Mouse (Mus musculus) forebrain, embryonic 11.5 days (tissue): Measurements from ENCODE around the gene Oas1a. TPM values are rescaled to one million over a fixed set of nuclear protein-coding genes. Genes with fewer than 3 reads are reported as not detected.

Experiments used
- ATAC-seq: fragments of 200-750 bp; cut with Nextera tagmentation; replicated peaks from 2 replicates; pipeline ENCODE4 v1.8.0; 2017; ENCODE audit warnings: moderate TSS enrichment; ENCODE audit not compliant: low FRiP score
- DNase-seq: peaks from one replicate; pipeline ENCODE4 v3.0.0-alpha.2; 2017; ENCODE audit warnings: low spot score
- H3K27ac ChIP-seq: fragments of 300-500 bp; sonication (generic); 2 replicates; pipeline ENCODE4 v1.5.1; 2014; ENCODE audit warnings: low read depth, low read length
- H3K27me3 ChIP-seq: fragments of 300-500 bp; sonication (generic); 2 replicates; pipeline ENCODE4 v1.6.1; 2014; ENCODE audit warnings: mild to moderate bottlenecking, low read length, mixed read lengths; ENCODE audit not compliant: control insufficient read depth, insufficient read depth
- H3K36me3 ChIP-seq: fragments of 300-500 bp; sonication (generic); 2 replicates; pipeline ENCODE4 v1.6.1; 2014; ENCODE audit warnings: mild to moderate bottlenecking, low read length, moderate library complexity, mixed read lengths; ENCODE audit not compliant: control insufficient read depth, insufficient read depth
- H3K4me1 ChIP-seq: fragments of 300-500 bp; sonication (generic); replicated peaks from 2 replicates; pipeline ENCODE4 v1.6.1; 2014; ENCODE audit warnings: low read length, mixed read lengths; ENCODE audit not compliant: control insufficient read depth, insufficient read depth
- H3K4me2 ChIP-seq: fragments of 300-500 bp; sonication (generic); 2 replicates; pipeline ENCODE4 v1.6.1; 2014; ENCODE audit warnings: low read depth, mild to moderate bottlenecking, low read length, moderate library complexity, mixed read lengths; ENCODE audit not compliant: severe bottlenecking
- H3K4me3 ChIP-seq: fragments of 300-500 bp; sonication (generic); 2 replicates; pipeline ENCODE4 v1.5.1; 2014; ENCODE audit warnings: low read depth, low read length
- H3K9ac ChIP-seq: fragments of 300-500 bp; sonication (generic); 2 replicates; pipeline ENCODE4 v1.6.1; 2014; ENCODE audit warnings: low read length
- H3K9me3 ChIP-seq: fragments of 300-500 bp; sonication (generic); 2 replicates; pipeline ENCODE4 v1.6.1; 2016; ENCODE audit warnings: low read length, mixed read lengths; ENCODE audit not compliant: control insufficient read depth
- WGBS: fragments of 180-500 bp; shearing (Covaris S2); extraction: QIAGEN DNeasy Blood & Tissue Kit; methylation state at CpG from one replicate; pipeline ENCODE4 v1.1.7; 2014; 5-methylcytosine and 5-hydroxymethylcytosine counted together
- polyA plus RNA-seq: library from polyadenylated mRNA; unstranded; fragments of >200 nt; fragmentation: Nextera tagmentation; extraction: Ambion mirVana; gene quantifications from 2 replicates; pipeline ENCODE4 v1.2.1, GENCODE M21; 2014

Oas1a gene
- polyA plus RNA-seq, 1 experiment from 2014 or later: 0.35 TPM

GRCm38 (mm10) chr5:120870782-120871181 lies 36.5 kb downstream of the Oas1a start:
- H3K9ac ChIP-seq: no peak overlapping the region
- WGBS: 78% methylated on average over 7 of the region's 7 CpGs
- ATAC-seq: no peak
- H3K9me3 ChIP-seq: no peaks in the 10 kb centered on the region
- no peaks in the 10 kb centered on the region for H3K36me3 ChIP-seq
- H3K4me2 ChIP-seq: no peak overlapping the region
- H3K4me1 ChIP-seq: no peaks in the 10 kb centered on the region
- no peak for DNase-seq
- no peak overlapping the region for H3K4me3 ChIP-seq
- no peak overlapping the region for H3K27ac ChIP-seq
- H3K27me3 ChIP-seq: no peaks in the 10 kb centered on the region

- WGBS: 68% methylated on average over 3 of the region's 3 CpGs
- ATAC-seq (no peak), DNase-seq (peak; percentile 7)
- no peak overlapping the region for H3K4me3 ChIP-seq
- H3K36me3 ChIP-seq: no peaks in the 10 kb centered on the region
- no peak overlapping the region for H3K27ac ChIP-seq
- no peaks in the 10 kb centered on the region for H3K4me1 ChIP-seq
- no peak overlapping the region for H3K9ac ChIP-seq
- H3K27me3 ChIP-seq: no peaks in the 10 kb centered on the region
- H3K9me3 ChIP-seq: no peaks in the 10 kb centered on the region
- no peak overlapping the region for H3K4me2 ChIP-seq
Measured at GRCm38 (mm10) chr5:120870081-120870480, 37.2 kb downstream of the Oas1a start.

- no peak overlapping the region for H3K4me2 ChIP-seq
- H3K4me3 ChIP-seq: no peak overlapping the region
- H3K27me3 ChIP-seq: no peaks in the 10 kb centered on the region
- H3K36me3 ChIP-seq: no peaks in the 10 kb centered on the region
- DNase-seq (peak; percentile 37), ATAC-seq (no peak)
- H3K27ac ChIP-seq: no peak overlapping the region
- no peak overlapping the region for H3K9ac ChIP-seq
- WGBS: 74% methylated on average over 7 of the region's 7 CpGs
- no peaks in the 10 kb centered on the region for H3K9me3 ChIP-seq
- H3K4me1 ChIP-seq: no peaks in the 10 kb centered on the region
Measured at GRCm38 (mm10) chr5:120869436-120870015, 37.8 kb downstream of the Oas1a start.

- no peak overlapping the region for H3K9ac ChIP-seq
- H3K4me3 ChIP-seq: no peak overlapping the region
- ATAC-seq (no peak), DNase-seq (peak; percentile 58)
- H3K27ac ChIP-seq: no peak overlapping the region
- H3K36me3 ChIP-seq: no peaks in the 10 kb centered on the region
- H3K4me2 ChIP-seq: no peak overlapping the region
- H3K9me3 ChIP-seq: no peaks in the 10 kb centered on the region
- 75% methylated on average over 3 of the region's 3 CpGs for WGBS
- H3K27me3 ChIP-seq: no peaks in the 10 kb centered on the region
- H3K4me1 ChIP-seq: no peaks in the 10 kb centered on the region
Measured at GRCm38 (mm10) chr5:120865336-120865860, 41.9 kb downstream of the Oas1a start.

GRCm38 (mm10) chr5:120861121-120861520 lies 46.2 kb downstream of the Oas1a start, which contains the start of gene Oas1h:
TSS of gene Oas1h (plus strand) at chr5:120861421.
- H3K4me2 ChIP-seq: no peak within 1 kb of the TSS
- no peaks in the 10 kb centered on the region for H3K9me3 ChIP-seq
- no peak within 1 kb of the TSS for H3K9ac ChIP-seq
- DNase-seq: no peak
- no peak within 1 kb of the TSS for H3K4me3 ChIP-seq
- H3K27ac ChIP-seq: no peak within 1 kb of the TSS
- no peak for ATAC-seq
- no peaks in the 10 kb centered on the region for H3K36me3 ChIP-seq
- H3K27me3 ChIP-seq: no peaks in the 10 kb centered on the region
- WGBS: 59% methylated on average over 4 of the region's 4 CpGs
- no peaks in the 10 kb centered on the region for H3K4me1 ChIP-seq

GRCm38 (mm10) chr5:120859241-120859640 lies 48.1 kb downstream of the Oas1a start:
- DNase-seq: no peak
- ATAC-seq: no peak
- Histone ChIP-seq H3K4me3 (no peak overlapping the region), H3K9ac (no peak overlapping the region), H3K4me1 (no peaks in the 10 kb centered on the region), H3K27me3 (no peaks in the 10 kb centered on the region), H3K36me3 (no peaks in the 10 kb centered on the region), H3K4me2 (no peak overlapping the region), H3K9me3 (no peaks in the 10 kb centered on the region; the same call in 1 of the 2 replicates), H3K27ac (no peak overlapping the region)
- 76% methylated on average over 2 of the region's 2 CpGs for WGBS

- no peak overlapping the region for H3K4me3 ChIP-seq
- no peak overlapping the region for H3K27ac ChIP-seq
- ATAC-seq (no peak), DNase-seq (peak; percentile 66)
- no peak overlapping the region for H3K4me2 ChIP-seq
- H3K36me3 ChIP-seq: no peaks in the 10 kb centered on the region
- no peaks in the 10 kb centered on the region for H3K27me3 ChIP-seq
- H3K4me1 ChIP-seq: no peaks in the 10 kb centered on the region
- H3K9me3 ChIP-seq: no peaks in the 10 kb centered on the region; the same call in 1 of the 2 replicates
- WGBS: 63% methylated on average over 3 of the region's 3 CpGs
- H3K9ac ChIP-seq: no peak overlapping the region
Measured at GRCm38 (mm10) chr5:120849601-120850136, 57.7 kb downstream of the Oas1a start.

GRCm38 (mm10) chr5:120847067-120847466 lies 60.3 kb downstream of the Oas1a start, which contains the start of gene Oas1f:
TSS of gene Oas1f (plus strand) at chr5:120847367.
- Histone ChIP-seq H3K27me3 (no peaks in the 10 kb centered on the region), H3K4me1 (no peaks in the 10 kb centered on the region), H3K27ac (no peak within 1 kb of the TSS), H3K9ac (no peak within 1 kb of the TSS), H3K4me3 (no peak within 1 kb of the TSS), H3K4me2 (no peak within 1 kb of the TSS), H3K36me3 (no peaks in the 10 kb centered on the region), H3K9me3 (no peaks in the 10 kb centered on the region)
- 84% methylated on average over 4 of the region's 4 CpGs for WGBS
- ATAC-seq (no peak), DNase-seq (no peak)
